Mouse (Mus musculus) cerebellum, adult 9-11 months (tissue): ENCODE data around the gene C1qtnf5.
A peak's percentile ranks its signal among the peaks of the same experiment; 100 is the strongest.

Experiments used
- DNase-seq: peaks from one replicate; pipeline ENCODE4 v3.0.0; 2022

Gene C1qtnf5

DNA sequence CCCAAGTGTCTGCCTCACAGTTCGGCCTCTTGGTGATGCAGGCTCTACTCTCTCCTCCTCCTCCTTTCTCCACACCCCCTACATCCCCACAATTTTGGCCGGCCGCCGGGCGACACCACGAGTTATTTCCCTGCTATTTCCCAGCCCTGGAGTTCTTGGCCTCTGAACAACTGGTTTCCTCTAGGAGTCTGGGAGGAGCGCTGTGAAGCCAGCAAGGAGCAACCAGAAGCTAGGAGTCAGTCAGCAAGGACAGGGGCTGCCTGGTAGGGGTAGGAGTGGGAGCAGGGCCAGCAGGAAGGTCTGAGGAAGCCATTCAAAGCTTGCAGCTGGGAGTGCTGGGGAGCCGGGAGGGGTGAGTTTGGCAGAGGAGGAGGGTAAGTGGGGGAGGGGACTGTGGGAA is at the start of gene C1qtnf5:
TSS of gene C1qtnf5 (plus strand) at position 136 of the 400 bp plus-strand sequence.
- DNase-seq: peak; percentile 78

DNA sequence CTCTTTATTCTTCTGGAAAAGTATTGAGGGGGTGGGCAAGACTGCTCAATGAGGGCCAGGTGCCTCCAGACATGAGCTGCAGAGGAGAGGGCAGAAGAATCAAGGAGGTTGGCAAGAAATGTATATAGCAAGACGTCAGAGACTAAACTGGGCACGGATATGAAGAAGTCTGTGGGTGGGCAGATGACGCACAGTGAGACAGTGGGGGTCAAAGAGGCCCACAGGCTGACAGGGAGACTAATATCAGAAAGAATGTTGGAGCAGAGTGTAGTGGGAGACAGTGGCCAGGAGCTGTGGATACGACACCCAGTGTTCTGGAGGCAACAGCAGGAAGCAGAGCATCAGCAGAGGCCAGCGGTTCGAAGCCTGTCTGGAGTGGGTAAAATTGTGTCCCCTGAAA is 48.4 kb upstream of the C1qtnf5 start:
- DNase-seq: no peak

DNA sequence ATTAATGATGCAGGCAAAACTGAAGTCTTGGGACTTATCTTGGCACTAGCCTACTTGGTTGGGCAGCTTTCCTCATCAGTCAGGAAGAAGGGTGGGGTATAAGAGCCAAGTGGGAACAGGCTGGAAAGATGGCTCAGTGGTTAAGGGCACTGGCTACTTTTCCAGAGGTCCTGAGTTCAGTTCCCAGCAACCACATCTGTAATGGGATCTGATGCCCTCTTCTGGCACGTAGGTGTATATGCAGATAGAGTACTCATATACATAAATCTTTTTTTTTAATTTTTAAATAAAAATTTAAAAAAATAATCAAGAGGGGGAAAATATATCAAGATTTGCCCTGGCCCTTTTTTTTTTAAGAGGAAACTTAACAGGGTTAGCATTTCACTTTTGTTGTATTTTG is 41.9 kb upstream of the C1qtnf5 start:
- DNase-seq: peak; percentile 31

DNA sequence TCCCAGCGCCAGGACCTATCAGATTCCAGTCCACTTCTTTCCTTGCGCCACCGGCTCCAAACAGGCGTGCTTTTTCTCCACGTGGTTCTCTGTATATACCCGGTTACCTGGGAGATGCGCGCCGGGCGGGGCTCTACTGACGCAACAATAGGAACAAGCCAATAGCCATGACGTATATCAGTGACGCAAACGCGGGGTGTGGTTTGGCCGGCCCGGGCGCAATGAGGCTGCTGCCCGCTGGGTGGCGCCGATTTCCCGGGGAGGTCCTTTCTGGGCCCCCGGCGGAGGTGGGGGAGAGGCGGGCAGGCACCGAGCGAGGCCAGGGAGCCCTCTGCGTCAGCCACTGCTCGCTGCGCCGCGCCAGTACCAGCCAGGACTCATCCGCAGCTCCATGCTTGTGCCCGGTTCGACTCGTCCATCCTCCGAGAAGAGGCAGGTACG is 40.2 kb upstream of the C1qtnf5 start, which contains the start of gene Usp2:
TSS of gene Usp2 (plus strand) at position 237 of the 441 bp plus-strand sequence.
- DNase-seq: peak; percentile 99

DNA sequence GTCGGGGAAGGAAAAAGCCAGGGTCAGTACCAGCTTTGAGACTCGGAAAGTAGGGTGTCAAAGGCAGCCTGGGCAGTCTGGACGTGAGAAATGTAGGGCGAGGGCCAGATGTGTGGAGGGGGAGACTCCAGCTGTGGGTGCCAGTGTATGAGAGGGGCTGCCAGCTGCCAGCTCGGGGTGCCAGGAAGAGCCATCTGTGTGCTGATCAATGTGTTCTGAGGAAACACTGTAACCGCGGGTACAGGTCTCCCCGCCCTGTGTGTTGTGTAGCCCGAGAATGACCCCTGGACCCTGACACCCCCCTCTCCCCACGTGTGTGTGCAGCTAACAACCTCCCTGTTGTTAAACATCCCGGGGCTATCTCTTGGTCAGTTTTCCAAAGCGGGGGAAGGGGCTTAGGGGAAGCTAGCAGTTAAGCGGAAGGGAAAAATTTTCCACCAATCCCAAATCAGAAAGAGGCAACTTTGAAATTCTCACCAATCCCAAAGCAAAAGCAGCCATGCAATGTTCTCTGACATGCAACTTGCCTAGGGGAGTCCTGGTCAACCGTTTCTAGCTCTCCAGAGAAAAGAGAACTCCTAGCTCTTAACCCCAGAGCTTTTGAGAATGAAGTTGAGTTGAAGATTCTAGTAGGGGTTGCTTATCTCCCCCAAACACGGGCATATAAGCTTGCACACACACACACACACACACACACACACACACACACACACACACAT is 39.6 kb upstream of the C1qtnf5 start:
- DNase-seq: no peak

DNA sequence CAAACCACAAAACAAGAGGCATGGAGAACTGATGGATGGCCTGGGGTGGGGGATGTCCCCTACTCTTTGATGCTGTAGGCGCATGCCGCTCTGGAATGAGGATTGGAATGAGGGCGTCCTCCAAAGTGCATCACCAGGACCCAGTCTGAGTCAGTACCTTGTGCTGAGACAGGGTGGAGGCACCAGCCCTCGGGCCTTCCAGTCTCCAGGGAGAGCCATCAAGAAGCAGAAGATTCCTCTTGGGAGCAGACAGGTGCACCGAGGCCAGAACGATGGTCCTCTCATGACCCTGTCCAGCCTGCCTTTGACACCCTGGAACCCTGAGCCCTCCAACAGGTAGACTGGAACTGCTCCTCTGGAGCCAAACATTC is 39.1 kb upstream of the C1qtnf5 start:
- DNase-seq: peak; percentile 62

DNA sequence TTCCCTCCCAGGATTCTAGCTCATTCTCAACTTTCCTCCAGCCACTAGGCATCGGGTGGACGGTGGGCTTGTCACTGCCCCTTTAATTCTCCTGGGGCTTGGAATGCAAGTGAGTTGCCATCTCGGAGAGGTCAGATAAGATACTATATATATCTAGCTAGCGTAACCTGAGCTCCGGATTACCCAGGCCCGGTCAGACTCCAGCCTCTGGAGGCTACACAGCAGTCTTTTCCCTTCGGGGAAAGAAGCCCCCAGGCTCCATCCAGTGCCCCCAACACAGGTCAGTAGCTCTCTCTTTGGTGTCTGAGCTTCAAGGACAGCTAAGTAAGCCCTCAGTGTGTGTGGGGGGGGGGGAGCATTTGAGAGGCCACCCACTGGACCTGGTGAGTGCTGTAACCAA is 37.8 kb upstream of the C1qtnf5 start:
- peak; percentile 43 for DNase-seq

DNA sequence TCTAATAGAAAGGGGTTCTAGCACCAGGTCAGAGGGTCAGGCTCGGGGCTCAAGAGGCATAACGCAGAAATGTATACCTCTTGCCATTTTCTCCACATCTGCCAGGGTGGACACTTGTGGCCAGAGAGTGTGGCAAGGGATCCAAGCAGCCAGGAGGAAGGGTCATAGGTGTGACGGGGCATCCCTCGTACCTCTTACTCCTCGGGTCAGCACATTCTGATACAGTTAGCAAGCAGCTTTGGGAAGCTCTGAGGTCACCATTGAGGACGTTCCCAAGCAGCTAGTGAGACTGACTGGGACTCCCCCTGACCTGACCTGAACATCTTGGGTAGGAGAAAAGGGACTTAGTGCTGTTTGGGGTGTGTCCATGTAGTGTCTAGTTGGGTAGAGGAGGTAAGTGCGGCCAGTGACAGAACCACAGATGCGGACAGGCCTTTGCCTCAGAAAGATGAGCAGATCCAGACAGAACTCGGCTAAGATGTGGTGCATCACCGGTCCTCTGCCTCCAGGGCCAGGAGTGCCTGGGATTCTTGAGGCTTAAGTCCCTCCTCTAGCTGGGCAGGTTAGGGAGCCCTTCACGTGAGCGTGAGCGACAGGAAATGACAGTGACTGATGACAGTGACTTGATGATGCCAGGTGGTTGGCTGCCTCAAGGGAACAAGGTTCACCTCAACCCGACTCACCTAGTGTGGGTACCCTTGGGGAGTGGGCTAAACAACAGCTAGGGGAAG is 36.8 kb upstream of the C1qtnf5 start:
- DNase-seq: peak; percentile 54

- DNase-seq: no peak
Measured at GRCm38 (mm10) chr9:44070844-44071231, 36.2 kb upstream of the C1qtnf5 start.

- peak; percentile 72 for DNase-seq
Measured at GRCm38 (mm10) chr9:44071914-44072598, 35.0 kb upstream of the C1qtnf5 start.

- peak; percentile 69 for DNase-seq
Measured at GRCm38 (mm10) chr9:44072599-44072915, 34.5 kb upstream of the C1qtnf5 start.

- DNase-seq: peak; percentile 76
Measured at GRCm38 (mm10) chr9:44073115-44073514, 33.9 kb upstream of the C1qtnf5 start.

DNA sequence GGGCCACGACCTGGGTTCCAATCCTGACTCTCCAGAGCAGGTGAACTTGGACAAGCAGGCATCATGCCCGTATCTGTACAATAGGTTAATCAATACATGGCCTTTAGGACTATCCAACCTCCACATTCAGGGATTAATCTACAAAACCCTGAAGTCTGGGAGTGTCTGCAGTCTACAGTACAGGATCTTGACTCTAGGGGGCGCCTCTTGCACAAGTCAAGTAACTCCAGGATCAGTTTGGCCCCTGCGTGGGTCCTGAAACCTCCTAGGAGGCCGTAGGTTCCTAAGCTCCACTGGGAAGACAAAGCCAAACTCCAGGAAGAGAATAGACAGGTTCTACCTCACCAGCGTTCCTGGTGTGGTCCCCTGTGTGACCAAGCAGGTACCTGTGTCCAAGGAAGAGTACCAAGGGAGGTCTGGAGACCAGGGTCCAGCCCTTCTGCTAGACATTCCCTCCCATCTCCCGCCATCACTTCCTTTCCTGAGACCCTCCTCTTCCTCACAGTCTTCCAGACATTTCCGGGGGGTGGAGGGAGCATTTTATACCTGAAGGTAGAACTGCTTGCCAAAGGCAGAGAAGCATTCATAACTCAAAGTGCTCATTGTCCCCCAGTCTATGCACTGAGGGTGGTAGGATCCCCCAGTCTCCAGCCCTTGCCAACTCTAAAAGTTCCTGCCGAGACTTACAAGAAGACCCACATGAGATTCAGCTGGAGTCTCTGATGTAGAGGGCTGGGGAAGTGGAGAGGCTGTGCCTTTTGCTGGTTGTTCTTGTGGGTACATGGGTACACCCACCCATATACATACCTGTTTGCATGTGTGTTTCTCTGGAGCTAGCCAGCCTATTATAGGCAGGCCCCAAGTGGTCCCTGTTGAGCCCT is 32.4 kb upstream of the C1qtnf5 start:
- peak; percentile 77 for DNase-seq

DNA sequence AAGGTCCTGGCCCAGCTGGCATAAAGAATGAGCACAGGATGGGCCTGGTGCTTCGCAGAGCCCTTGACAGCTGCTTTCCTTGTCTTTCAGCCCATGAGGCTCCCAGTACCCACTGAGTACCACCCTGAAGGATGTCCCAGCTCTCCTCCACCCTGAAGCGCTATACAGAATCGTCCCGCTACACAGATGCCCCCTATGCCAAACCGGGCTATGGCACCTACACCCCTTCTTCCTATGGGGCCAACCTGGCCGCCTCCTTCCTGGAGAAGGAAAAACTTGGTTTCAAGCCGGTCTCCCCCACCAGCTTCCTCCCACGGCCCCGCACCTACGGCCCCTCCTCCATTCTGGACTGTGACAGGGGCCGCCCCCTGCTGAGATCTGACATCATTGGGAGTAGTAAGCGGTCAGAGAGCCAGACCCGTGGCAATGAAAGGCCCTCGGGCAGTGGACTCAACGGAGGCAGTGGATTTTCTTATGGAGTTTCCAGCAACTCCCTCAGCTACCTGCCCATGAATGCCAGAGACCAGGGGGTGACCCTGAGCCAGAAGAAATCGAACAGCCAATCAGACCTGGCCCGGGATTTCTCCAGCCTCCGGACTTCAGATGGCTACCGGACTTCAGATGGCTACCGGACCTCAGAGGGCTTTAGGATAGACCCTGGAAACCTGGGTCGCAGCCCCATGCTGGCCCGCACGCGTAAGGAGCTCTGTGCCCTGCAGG is 31.6 kb upstream of the C1qtnf5 start:
- DNase-seq: peak; percentile 75

- DNase-seq: peak; percentile 72
Measured at GRCm38 (mm10) chr9:44075996-44076763, 30.9 kb upstream of the C1qtnf5 start.

- peak; percentile 86 for DNase-seq
Measured at GRCm38 (mm10) chr9:44076764-44077120, 30.3 kb upstream of the C1qtnf5 start.

DNA sequence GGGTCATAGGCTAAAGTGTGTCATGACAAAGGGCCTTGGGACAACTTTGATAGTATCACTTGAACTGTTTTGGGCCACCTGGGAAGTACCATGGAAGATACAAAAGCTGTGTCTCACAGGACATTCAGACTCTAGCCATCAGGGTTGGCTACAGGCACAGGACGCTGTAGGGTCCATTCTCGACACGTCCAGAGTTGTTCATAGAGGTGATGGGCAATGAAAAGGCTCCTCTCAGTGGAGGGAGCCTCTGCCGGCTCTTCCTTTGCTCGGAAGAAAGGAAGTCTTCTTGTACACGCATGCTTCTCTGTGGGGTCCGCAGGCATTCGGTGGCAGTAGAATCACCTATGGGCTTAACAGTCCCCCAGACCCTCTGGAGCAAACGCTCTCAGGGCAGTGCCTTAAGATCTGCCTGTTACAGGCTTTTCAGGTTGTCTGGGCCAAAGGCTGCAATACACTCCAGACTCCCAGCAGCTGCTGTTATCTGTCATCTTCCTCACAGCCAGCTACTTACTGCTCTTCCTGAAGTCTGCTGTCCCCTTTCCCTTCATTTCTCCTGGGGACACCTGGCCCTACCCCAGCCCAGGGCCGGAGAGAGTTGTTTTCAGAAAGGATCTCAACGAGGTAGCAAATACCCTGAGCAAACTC is 29.7 kb upstream of the C1qtnf5 start:
- DNase-seq: peak; percentile 55

GRCm38 (mm10) chr9:44078136-44078797 is 28.8 kb upstream of the C1qtnf5 start:
- no peak for DNase-seq

DNA sequence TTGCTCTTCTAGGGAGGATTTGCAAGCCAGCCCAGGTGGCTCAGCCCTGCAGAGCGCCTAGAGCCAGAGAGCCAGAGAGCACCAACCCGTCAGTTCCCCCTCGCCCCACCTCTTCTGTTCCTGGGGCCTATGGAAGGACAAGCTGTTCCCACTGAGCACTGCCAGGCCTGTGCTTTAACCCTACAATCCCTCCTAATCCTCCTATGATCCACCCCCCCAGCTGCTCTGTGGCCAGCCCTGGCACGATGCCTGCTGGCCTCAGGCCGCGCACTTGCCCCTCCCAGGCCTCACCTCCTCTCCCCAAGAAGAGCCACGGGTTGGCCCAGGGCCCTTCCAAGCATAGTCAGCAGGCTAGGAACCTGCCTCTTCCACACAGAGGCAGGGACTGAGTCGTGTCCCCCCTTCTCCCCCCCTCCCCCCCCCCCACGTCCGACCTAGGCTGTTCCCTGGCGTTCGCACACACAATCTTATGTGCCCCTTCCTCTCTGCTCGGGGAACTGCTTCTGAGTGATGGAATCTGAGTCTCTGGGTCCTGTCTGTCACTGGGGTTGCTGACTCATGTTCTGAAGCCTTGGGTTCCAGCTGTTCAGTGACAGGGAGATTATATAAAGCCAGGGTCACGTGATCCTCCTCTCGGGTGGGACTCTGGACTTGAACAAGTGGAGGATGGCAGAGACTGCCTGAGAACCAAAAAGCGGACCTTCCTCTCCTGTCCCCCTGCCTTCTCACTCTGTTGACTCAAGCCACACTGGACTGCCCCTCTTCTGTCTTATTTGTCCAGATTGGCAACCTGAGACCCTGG is 27.9 kb upstream of the C1qtnf5 start:
- peak; percentile 98 for DNase-seq
